In genomic region chr6:135026232-135026631, GRCm38 (mm10) we compare ENCODE assay signal across 9 mouse cellular contexts. TPM values are rescaled to one million over a fixed set of nuclear protein-coding genes. Genes with fewer than 3 reads are reported as not detected.
DNase-seq lines count a peak whose midpoint lies in the region; ATAC-seq and TF ChIP-seq lines count a peak whose summit lies in the region.
"Had no signal": no experiment of that assay in that cellular context is flagged by ENCODE, and none has a peak within 500 bp of the region (broad histone marks: within the 10 kb centered on the region; RNA-seq: fewer than 3 reads in every experiment).

No protein-coding gene starts in this region.

- no peak overlapping the region for H3K4me3 ChIP-seq in cerebellum, adult 2 months (replicated peaks; ENCODE audit: insufficient read depth, low read depth, low read length)
- no peak overlapping the region for H3K4me3 ChIP-seq in neural tube, embryonic 12.5 days
- no peak overlapping the region for H3K4me3 ChIP-seq in midbrain, embryonic 14.5 days (replicated peaks; ENCODE audit: low read depth, low read length)
- H3K4me3 ChIP-seq: limb, embryonic 13.5 days had no signal

- no peak for TF ChIP-seq POLR2A in cerebellum, adult 2 months (IDR thresholded peaks at IDR 0.05; ENCODE audit: borderline replicate concordance, insufficient read depth, low read length)

- no peak overlapping the region for H3K4me2 ChIP-seq in neural tube, embryonic 12.5 days (replicated peaks)
- H3K4me2 ChIP-seq in midbrain, embryonic 14.5 days (ENCODE audit: low read length) = no peak overlapping the region
- H3K4me2 ChIP-seq: limb, embryonic 13.5 days had no signal

- peak in 1 of 2 experiments; percentile 20 for DNase-seq in cerebellum, adult 2 months
- DNase-seq in cerebellum, adult 9-11 months = no peak
- no peak for DNase-seq in neural tube, embryonic 10.5 days (ENCODE audit: extremely low spot score, low spot score)
- DNase-seq in kidney, postnatal 10 days = peak; percentile 27
- peak; percentile 69 for DNase-seq in midbrain, embryonic 14.5 days

- no peak overlapping the region for H3K9ac ChIP-seq in neural tube, embryonic 12.5 days
- no peak overlapping the region for H3K9ac ChIP-seq in midbrain, embryonic 14.5 days (replicated peaks; ENCODE audit: low read length)
- H3K9ac ChIP-seq: limb, embryonic 13.5 days had no signal

- H3K9me3 ChIP-seq in neural tube, embryonic 12.5 days = no peaks in the 10 kb centered on the region
- no peaks in the 10 kb centered on the region for H3K9me3 ChIP-seq in midbrain, embryonic 14.5 days (ENCODE audit: control insufficient read depth, low read length)
- H3K9me3 ChIP-seq: limb, embryonic 13.5 days had no signal

- 12% methylated on average over 3 of the region's 3 CpGs for WGBS in cerebellum, adult 2 months
- WGBS in neural tube, embryonic 12.5 days = 14% methylated on average over 3 of the region's 3 CpGs
- 4% methylated on average over 3 of the region's 3 CpGs for WGBS in midbrain, embryonic 14.5 days

- H3K27ac ChIP-seq in cerebellum, adult 2 months (ENCODE audit: insufficient read depth, low read length) = no peak overlapping the region
- H3K27ac ChIP-seq in neural tube, embryonic 12.5 days = no peak overlapping the region
- no peak overlapping the region for H3K27ac ChIP-seq in midbrain, embryonic 14.5 days (replicated peaks; ENCODE audit: low read depth, low read length)
- H3K27ac ChIP-seq: limb, embryonic 13.5 days had no signal

- peaks cover 39% of the 10 kb centered on the region for H3K36me3 ChIP-seq in neural tube, embryonic 12.5 days
- H3K36me3 ChIP-seq in midbrain, embryonic 14.5 days (ENCODE audit: control insufficient read depth, insufficient read depth, low read length) = peaks cover 39% of the 10 kb centered on the region

- peak; percentile 21; the same call in 1 of the 2 replicates for TF ChIP-seq CTCF in cerebellum, adult 2 months (IDR thresholded peaks at IDR 0.05; ENCODE audit: borderline replicate concordance, insufficient read depth, low read depth, low read length)

- H3K27me3 ChIP-seq in cerebellum, adult 2 months (ENCODE audit: control insufficient read depth, insufficient read depth, low read length) = no peaks in the 10 kb centered on the region
- no peaks in the 10 kb centered on the region for H3K27me3 ChIP-seq in neural tube, embryonic 12.5 days (replicated peaks)
- no peaks in the 10 kb centered on the region for H3K27me3 ChIP-seq in midbrain, embryonic 14.5 days (ENCODE audit: control insufficient read depth, insufficient read depth, low read length)
- H3K27me3 ChIP-seq: limb, embryonic 13.5 days had no signal

- 0 out of 2 replicates have a peak, but pooled peaks have one; percentile 56 for ATAC-seq in neural tube, embryonic 12.5 days (ENCODE audit: low FRiP score, low read depth)
- ATAC-seq in erythroid progenitor cell, adult 5-6 weeks (replicated peaks; ENCODE audit: low FRiP score, poor library complexity, severe bottlenecking) = 0 out of 2 replicates have a peak, but pooled peaks have one; percentile 34
- ATAC-seq in midbrain, embryonic 14.5 days (ENCODE audit: low FRiP score, low TSS enrichment) = no peak
- no peak for ATAC-seq in activated CD4-positive, CD25-positive, alpha-beta regulatory T cell, adult 4 months

- H3K4me1 ChIP-seq in cerebellum, adult 2 months (ENCODE audit: control insufficient read depth, insufficient read depth, low read length) = no peaks in the 10 kb centered on the region
- H3K4me1 ChIP-seq in neural tube, embryonic 12.5 days = no peaks in the 10 kb centered on the region
- no peaks in the 10 kb centered on the region for H3K4me1 ChIP-seq in midbrain, embryonic 14.5 days (ENCODE audit: control insufficient read depth, insufficient read depth, low read length)

RNA-seq across cellular contexts. Expression of gene Ddx47, which starts 14.8 kb away (rescaled TPM):
- 83.0 and 84.6 TPM in 2 replicates for polyA plus RNA-seq in cerebellum, adult 2 months (2012; rRNA removed)
- polyA plus RNA-seq in neural tube, embryonic 12.5 days (2016; fragmentation: Nextera tagmentation; extraction: Ambion mirVana) = 90.8 and 93.0 TPM in 2 replicates
- 31.7 and 44.0 TPM in 2 replicates for total RNA-seq in erythroid progenitor cell, adult 5-6 weeks (2015; ENCODE audit: low replicate concordance)
- total RNA-seq in erythroid progenitor cell, adult 5-6 weeks (2017; ENCODE audit: low replicate concordance) = 35.2 and 49.3 TPM in 2 replicates
- polyA plus RNA-seq in midbrain, embryonic 14.5 days (2014; fragmentation: Nextera tagmentation; extraction: Ambion mirVana) = 69.8 and 77.9 TPM in 2 replicates
- 100 to 1,000 TPM; 132 to 161 TPM for polyA plus RNA-seq in activated CD4-positive, CD25-positive, alpha-beta regulatory T cell, adult 4 months (2017; shearing (Covaris generic))

RNA-seq across cellular contexts. Expression of gene Gprc5a, which starts 39.2 kb away (rescaled TPM):
- 0.05 and 0.06 TPM in 2 replicates for polyA plus RNA-seq in cerebellum, adult 2 months (2012; rRNA removed)
- 2.5 and 3.3 TPM in 2 replicates for polyA plus RNA-seq in neural tube, embryonic 12.5 days (2016; fragmentation: Nextera tagmentation; extraction: Ambion mirVana)
- total RNA-seq in erythroid progenitor cell, adult 5-6 weeks (2015; ENCODE audit: low replicate concordance) = not detected in 2 replicates
- not detected in 2 replicates for total RNA-seq in erythroid progenitor cell, adult 5-6 weeks (2017; ENCODE audit: low replicate concordance)
- 0.66 TPM in 1 of 2 replicates, not detected in the other for polyA plus RNA-seq in midbrain, embryonic 14.5 days (2014; fragmentation: Nextera tagmentation; extraction: Ambion mirVana)
- under 1 TPM; 0.26 to 0.45 TPM for polyA plus RNA-seq in activated CD4-positive, CD25-positive, alpha-beta regulatory T cell, adult 4 months (2017; shearing (Covaris generic))

RNA-seq across cellular contexts. Expression of gene Apold1, which starts 44.7 kb away (rescaled TPM):
- polyA plus RNA-seq in cerebellum, adult 2 months (2012; rRNA removed) = 1.5 TPM in 2 replicates
- polyA plus RNA-seq in neural tube, embryonic 12.5 days (2016; fragmentation: Nextera tagmentation; extraction: Ambion mirVana) = 4.7 and 4.9 TPM in 2 replicates
- 8.8 and 11.5 TPM in 2 replicates for total RNA-seq in erythroid progenitor cell, adult 5-6 weeks (2015; ENCODE audit: low replicate concordance)
- 16.0 and 17.9 TPM in 2 replicates for total RNA-seq in erythroid progenitor cell, adult 5-6 weeks (2017; ENCODE audit: low replicate concordance)
- 3.9 and 4.3 TPM in 2 replicates for polyA plus RNA-seq in midbrain, embryonic 14.5 days (2014; fragmentation: Nextera tagmentation; extraction: Ambion mirVana)
- polyA plus RNA-seq in activated CD4-positive, CD25-positive, alpha-beta regulatory T cell, adult 4 months (2017; shearing (Covaris generic)) = under 1 TPM; 0.09 to 0.17 TPM

Comparison
In these comparisons a context has a peak if more than half of its experiments do, and no peak if none do; other contexts are left out.
1. DNase-seq: peak in kidney, postnatal 10 days (single experiment) and midbrain, embryonic 14.5 days (single experiment); none in cerebellum, adult 9-11 months (single experiment) and neural tube, embryonic 10.5 days (single experiment).
2. ATAC-seq: peak in neural tube, embryonic 12.5 days (single experiment) and erythroid progenitor cell, adult 5-6 weeks (single experiment); none in midbrain, embryonic 14.5 days (single experiment) and activated CD4-positive, CD25-positive, alpha-beta regulatory T cell, adult 4 months (single experiment).